Mouse (Mus musculus) intestine, postnatal 0 days (tissue): ENCODE data around the gene Slc15a5. TPM values are rescaled to one million over a fixed set of nuclear protein-coding genes. Genes with fewer than 3 reads are reported as not detected.

Source experiments
- ATAC-seq: fragments of 200-750 bp; cut with Nextera tagmentation; 2 replicates; pipeline ENCODE4 v1.8.0; 2017; ENCODE audit warnings: mild to moderate bottlenecking, moderate TSS enrichment, moderate library complexity
- H3K27ac ChIP-seq: fragments of 300-500 bp; sonication (generic); 2 replicates; pipeline ENCODE4 v1.5.1; 2014; ENCODE audit warnings: mild to moderate bottlenecking, low read depth, low read length, moderate library complexity
- H3K27me3 ChIP-seq: fragments of 300-500 bp; sonication (generic); replicated peaks from 2 replicates; pipeline ENCODE4 v1.6.1; 2014; ENCODE audit warnings: low read length, mixed read lengths; ENCODE audit not compliant: control insufficient read depth, insufficient read depth
- H3K36me3 ChIP-seq: fragments of 300-500 bp; sonication (generic); 2 replicates; pipeline ENCODE4 v1.6.1; 2014; ENCODE audit warnings: mild to moderate bottlenecking, moderate library complexity; ENCODE audit not compliant: control insufficient read depth, insufficient read depth
- H3K4me1 ChIP-seq: fragments of 300-500 bp; sonication (generic); replicated peaks from 2 replicates; pipeline ENCODE4 v1.6.1; 2014; ENCODE audit warnings: antibody characterized with exemption, low read length, mixed read lengths; ENCODE audit not compliant: control insufficient read depth, insufficient read depth
- H3K4me2 ChIP-seq: fragments of 300-500 bp; sonication (generic); replicated peaks from 2 replicates; pipeline ENCODE4 v1.6.1; 2014; ENCODE audit warnings: low read depth, mild to moderate bottlenecking, moderate library complexity
- H3K4me3 ChIP-seq: fragments of 300-500 bp; sonication (generic); 2 replicates; pipeline ENCODE4 v1.5.1; 2014; ENCODE audit warnings: low read depth, low read length
- H3K9ac ChIP-seq: fragments of 300-500 bp; sonication (generic); 2 replicates; pipeline ENCODE4 v1.6.1; 2014; ENCODE audit warnings: mild to moderate bottlenecking, low read depth, low read length
- H3K9me3 ChIP-seq: fragments of 300-500 bp; sonication (generic); 2 replicates; pipeline ENCODE4 v1.6.1; 2016; ENCODE audit warnings: mixed run types; ENCODE audit not compliant: control insufficient read depth
- CTCF ChIP-seq: sonication (generic); IDR thresholded peaks from 2 replicates; pipeline ENCODE4 v1.5.1; 2016; ENCODE audit warnings: low read depth, mild to moderate bottlenecking, control low read depth, antibody characterized with exemption, moderate library complexity
- WGBS: fragments of 180-500 bp; shearing (Covaris S2); extraction: QIAGEN DNeasy Blood & Tissue Kit; methylation state at CpG from one replicate; pipeline ENCODE4 v1.1.7; 2014; 5-methylcytosine and 5-hydroxymethylcytosine counted together
- polyA plus RNA-seq: library from polyadenylated mRNA; unstranded; fragments of >200 nt; fragmentation: Nextera tagmentation; extraction: Ambion mirVana; gene quantifications from 2 replicates; pipeline ENCODE4 v1.2.1, GENCODE M21; 2015

Gene Slc15a5
- polyA plus RNA-seq, 1 experiment from 2014 or later, result 0.21 TPM

GRCm38 (mm10) chr6:137982195-137982737 is 97.5 kb downstream of the Slc15a5 start:
- ATAC-seq, result no peak
- Histone ChIP-seq H3K4me1 (no peaks in the 10 kb centered on the region), H3K4me3 (no peak overlapping the region), H3K36me3 (no peaks in the 10 kb centered on the region), H3K4me2 (no peak overlapping the region), H3K9ac (no peak overlapping the region), H3K27ac (no peak overlapping the region), H3K9me3 (no peaks in the 10 kb centered on the region), H3K27me3 (no peaks in the 10 kb centered on the region)
- 54% methylated on average over 19 of the region's 19 CpGs for WGBS
- no peak for TF ChIP-seq CTCF

GRCm38 (mm10) chr6:137980905-137981696 is 98.6 kb downstream of the Slc15a5 start:
- Histone ChIP-seq H3K4me1 (no peaks in the 10 kb centered on the region), H3K4me3 (no peak overlapping the region), H3K9me3 (no peaks in the 10 kb centered on the region), H3K9ac (no peak overlapping the region), H3K36me3 (no peaks in the 10 kb centered on the region), H3K27ac (no peak overlapping the region), H3K27me3 (no peaks in the 10 kb centered on the region), H3K4me2 (no peak overlapping the region)
- ATAC-seq, result no peak
- WGBS, result 75% methylated on average over 10 of the region's 10 CpGs
- TF ChIP-seq CTCF, result peak; percentile 53

- Histone ChIP-seq H3K9ac (no peak overlapping the region), H3K4me2 (no peak overlapping the region), H3K27me3 (no peaks in the 10 kb centered on the region), H3K27ac (no peak overlapping the region), H3K4me3 (no peak overlapping the region), H3K4me1 (no peaks in the 10 kb centered on the region), H3K9me3 (no peaks in the 10 kb centered on the region), H3K36me3 (no peaks in the 10 kb centered on the region)
- no peak for ATAC-seq
- TF ChIP-seq CTCF, result no peak
- 77% methylated on average over 8 of the region's 8 CpGs for WGBS
These were observed 99.3 kb downstream of the Slc15a5 start for GRCm38 (mm10) chr6:137980413-137980812.

- Histone ChIP-seq H3K4me3 (no peak overlapping the region), H3K27ac (no peak overlapping the region), H3K9me3 (no peaks in the 10 kb centered on the region), H3K36me3 (no peaks in the 10 kb centered on the region), H3K4me1 (no peaks in the 10 kb centered on the region), H3K27me3 (no peaks in the 10 kb centered on the region), H3K9ac (no peak overlapping the region), H3K4me2 (no peak overlapping the region)
- no peak for TF ChIP-seq CTCF
- ATAC-seq, result no peak
- WGBS, result 87% methylated on average over 12 of the region's 12 CpGs
These were observed 99.9 kb downstream of the Slc15a5 start for GRCm38 (mm10) chr6:137979802-137980201.

- Histone ChIP-seq H3K27ac (no peak overlapping the region), H3K36me3 (no peaks in the 10 kb centered on the region), H3K27me3 (no peaks in the 10 kb centered on the region), H3K4me2 (no peak overlapping the region), H3K9me3 (no peaks in the 10 kb centered on the region), H3K4me1 (no peaks in the 10 kb centered on the region), H3K9ac (no peak overlapping the region), H3K4me3 (no peak overlapping the region)
- no peak for TF ChIP-seq CTCF
- 94% methylated on average over 3 of the region's 3 CpGs for WGBS
- no peak for ATAC-seq
These were observed 103.7 kb downstream of the Slc15a5 start for GRCm38 (mm10) chr6:137976021-137976420.

- Histone ChIP-seq H3K27me3 (no peaks in the 10 kb centered on the region), H3K9me3 (no peaks in the 10 kb centered on the region), H3K27ac (no peak overlapping the region), H3K4me2 (no peak overlapping the region), H3K4me1 (no peaks in the 10 kb centered on the region), H3K36me3 (no peaks in the 10 kb centered on the region), H3K9ac (no peak overlapping the region), H3K4me3 (no peak overlapping the region)
- TF ChIP-seq CTCF, result no peak
- 73% methylated on average over 7 of the region's 7 CpGs for WGBS
- ATAC-seq, result no peak
These were observed 116.0 kb downstream of the Slc15a5 start for GRCm38 (mm10) chr6:137963703-137964102.
